Mouse (Mus musculus): ENCODE measurements at regions not wholly inside any gene's neighbourhood (a gene's known extent, or its start where the extent isn't known, plus 50 kb on each side); places are given as distances from the start of the nearest gene placed in this dataset.

DNA sequence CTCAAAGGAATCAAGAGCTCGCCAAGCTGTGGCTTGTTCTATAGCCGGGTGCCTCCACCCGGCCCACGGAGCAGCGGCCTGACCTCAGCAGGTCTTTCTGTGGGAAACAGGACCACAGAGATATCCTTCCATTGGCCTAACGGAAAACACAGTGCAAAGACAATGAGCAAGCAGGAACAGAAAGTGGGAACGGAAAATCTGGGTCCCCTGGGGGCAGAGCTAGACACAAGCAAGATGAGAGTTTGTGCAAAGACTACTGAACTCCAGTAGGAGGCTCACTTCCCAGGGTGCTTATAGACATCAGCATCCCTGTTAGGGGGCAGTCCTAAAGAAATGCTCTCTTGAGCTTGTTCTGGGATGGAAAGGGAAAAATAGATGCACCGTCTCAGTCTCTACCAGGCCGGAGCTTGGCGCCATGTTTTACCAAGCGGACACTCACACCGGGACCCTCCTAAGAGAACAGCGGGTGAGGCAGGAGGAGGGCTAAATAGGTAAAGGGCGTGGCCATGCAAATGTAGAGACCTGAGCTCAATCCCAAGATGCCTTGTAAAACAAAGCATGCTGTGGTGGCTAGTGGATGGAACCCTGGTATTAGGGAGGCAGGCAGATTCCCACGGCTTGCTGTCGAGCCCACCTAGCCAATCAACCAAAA, 127.3 kb upstream of the Sdk2 start:
- Histone ChIP-seq H3K4me1 (ENCODE audit: insufficient read depth, low read depth, low read length) (no peaks in the 10 kb centered on the region), H3K36me3 (replicated peaks) (no peaks in the 10 kb centered on the region), H3K9me3 (replicated peaks) (peaks cover 86% of the 10 kb centered on the region), H3K27me3 (ENCODE audit: insufficient read depth, low read length) (no peaks in the 10 kb centered on the region), H3K4me3 (ENCODE audit: low read depth, low read length) (no peak overlapping the region)
- no peak for ATAC-seq (ENCODE audit: extremely low read depth, insufficient number of reproducible peaks, low FRiP score, poor library complexity, severe bottlenecking)
- TF ChIP-seq TAL1 (conservative IDR thresholded peaks at IDR 0.05; ENCODE audit: low read depth, low read length), result no peak
- TF ChIP-seq GATA2 (IDR thresholded peaks at IDR 0.05; ENCODE audit: borderline replicate concordance, low read depth, low read length), result no peak
- TF ChIP-seq GATA1 (IDR thresholded peaks at IDR 0.05; ENCODE audit: borderline replicate concordance, low read length), result no peak
- TF ChIP-seq POLR2AphosphoS5 (IDR thresholded peaks at IDR 0.05; ENCODE audit: insufficient replicate concordance, low read depth, low read length), result no peak
- no peak for TF ChIP-seq CTCF (IDR thresholded peaks at IDR 0.05; ENCODE audit: low read depth, low read length)
- DNase-seq (ENCODE audit: low spot score), result no peak

DNA sequence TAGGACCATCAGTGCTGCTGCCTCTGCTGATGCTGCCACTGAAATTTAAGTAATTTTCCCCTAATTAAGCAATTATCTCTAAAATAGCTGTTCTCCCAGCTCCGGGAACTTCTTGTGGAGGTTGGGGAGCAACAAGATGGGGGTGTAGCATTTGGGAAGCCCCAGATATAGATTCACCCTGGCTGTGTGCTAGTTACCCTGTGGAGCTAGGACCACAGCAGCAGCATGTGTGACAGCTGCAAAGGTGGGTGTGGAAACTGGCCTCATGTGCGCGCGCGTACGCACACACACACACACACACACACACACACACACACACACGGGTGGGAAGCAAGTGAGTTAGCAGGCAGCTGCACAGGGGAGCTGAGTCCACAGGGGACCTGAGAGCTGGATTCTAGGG, 126.2 kb upstream of the Sdk2 start:
- Histone ChIP-seq H3K4me1 (ENCODE audit: insufficient read depth, low read depth, low read length) (no peaks in the 10 kb centered on the region), H3K9me3 (replicated peaks) (peaks cover 84% of the 10 kb centered on the region), H3K36me3 (replicated peaks) (no peaks in the 10 kb centered on the region), H3K4me3 (ENCODE audit: low read depth, low read length) (no peak overlapping the region), H3K27me3 (ENCODE audit: insufficient read depth, low read length) (no peaks in the 10 kb centered on the region)
- no peak for ATAC-seq (ENCODE audit: extremely low read depth, insufficient number of reproducible peaks, low FRiP score, poor library complexity, severe bottlenecking)
- DNase-seq (ENCODE audit: low spot score), result no peak
- TF ChIP-seq GATA1 (IDR thresholded peaks at IDR 0.05; ENCODE audit: borderline replicate concordance, low read length), result no peak

DNA sequence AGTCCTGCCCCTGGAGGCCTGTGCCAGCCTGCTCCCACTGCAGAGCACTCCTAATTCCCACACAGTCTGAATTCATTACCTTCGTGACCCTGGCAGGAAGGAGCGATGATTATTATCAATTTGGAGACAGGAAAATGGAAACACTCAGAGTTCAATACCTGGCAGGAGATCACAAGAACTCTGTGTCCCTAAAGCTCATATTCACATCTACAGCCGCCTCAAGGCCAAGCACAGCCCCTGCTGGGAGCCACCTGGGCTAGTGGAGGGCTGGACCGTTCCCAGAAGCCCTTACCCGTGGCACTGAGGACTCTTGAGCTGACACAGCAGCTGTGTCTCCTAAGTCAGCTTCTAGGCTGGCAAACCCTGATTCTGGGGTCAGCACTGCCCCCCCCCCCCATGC, 124.8 kb upstream of the Sdk2 start:
- no peaks in the 10 kb centered on the region for H3K4me1 ChIP-seq (ENCODE audit: insufficient read depth, low read depth, low read length)
- TF ChIP-seq GATA2 (IDR thresholded peaks at IDR 0.05; ENCODE audit: borderline replicate concordance, low read depth, low read length) (no peak), TAL1 (conservative IDR thresholded peaks at IDR 0.05; ENCODE audit: low read depth, low read length) (no peak), CTCF (IDR thresholded peaks at IDR 0.05; ENCODE audit: low read depth, low read length) (no peak), GATA1 (IDR thresholded peaks at IDR 0.05; ENCODE audit: borderline replicate concordance, low read length) (no peak), POLR2AphosphoS5 (IDR thresholded peaks at IDR 0.05; ENCODE audit: insufficient replicate concordance, low read depth, low read length) (no peak)
- DNase-seq (ENCODE audit: low spot score) (no peak), ATAC-seq (ENCODE audit: extremely low read depth, insufficient number of reproducible peaks, low FRiP score, poor library complexity, severe bottlenecking) (no peak)
- no peak overlapping the region for H3K4me3 ChIP-seq (ENCODE audit: low read depth, low read length)
- H3K27me3 ChIP-seq (ENCODE audit: insufficient read depth, low read length), result no peaks in the 10 kb centered on the region
- H3K9me3 ChIP-seq (replicated peaks), result peaks cover 86% of the 10 kb centered on the region
- no peaks in the 10 kb centered on the region for H3K36me3 ChIP-seq (replicated peaks)

DNA sequence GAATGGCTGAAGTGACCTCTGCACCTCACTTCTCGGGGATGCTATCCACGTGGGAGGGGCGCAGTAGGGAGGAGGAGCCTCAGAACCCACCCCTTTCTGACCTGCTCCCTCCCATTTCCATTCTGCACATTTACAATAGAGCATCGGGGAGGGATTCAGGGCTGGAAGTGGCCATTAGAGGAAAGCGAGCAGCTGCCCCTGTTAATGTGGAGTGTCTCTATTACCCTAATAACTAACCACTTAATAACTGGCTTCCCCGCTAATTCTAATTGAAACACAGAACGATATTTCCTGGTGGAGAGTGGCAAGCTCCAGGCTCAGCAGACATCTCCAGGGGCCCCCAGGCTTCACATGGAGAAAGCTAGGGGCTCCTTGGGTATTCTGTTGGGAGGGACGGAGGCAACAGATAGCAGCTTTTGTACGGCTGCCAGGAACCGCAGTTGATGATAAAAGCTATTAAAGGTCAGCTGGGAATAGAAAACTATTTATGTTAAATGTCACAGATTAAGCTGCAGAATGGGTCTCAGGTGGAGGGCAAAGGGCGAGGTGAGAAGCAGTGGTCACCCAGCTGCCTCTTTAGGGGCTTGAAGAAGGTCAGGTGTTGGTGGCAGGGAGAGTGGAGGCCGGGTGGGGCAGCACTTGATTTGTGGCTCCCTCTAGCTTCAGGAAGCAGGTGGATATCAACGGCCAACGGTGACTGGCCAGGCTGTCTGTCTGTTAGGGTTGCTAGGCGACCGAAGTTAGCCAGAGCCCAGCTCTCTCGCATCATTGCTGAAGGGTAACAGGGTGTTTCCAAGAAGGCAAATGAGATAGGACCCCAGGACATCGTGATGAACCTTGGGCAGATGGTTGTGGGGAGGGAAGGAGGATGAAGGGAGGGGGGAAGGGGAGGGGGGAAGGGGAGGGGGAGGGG, 118.4 kb upstream of the Sdk2 start:
- ATAC-seq (ENCODE audit: extremely low read depth, insufficient number of reproducible peaks, low FRiP score, poor library complexity, severe bottlenecking), result no peak
- no peak for DNase-seq (ENCODE audit: low spot score)
- no peaks in the 10 kb centered on the region for H3K4me1 ChIP-seq (ENCODE audit: insufficient read depth, low read depth, low read length)
- no peak for TF ChIP-seq CTCF (IDR thresholded peaks at IDR 0.05; ENCODE audit: low read depth, low read length)
- TF ChIP-seq GATA2 (IDR thresholded peaks at IDR 0.05; ENCODE audit: borderline replicate concordance, low read depth, low read length), result no peak
- no peak for TF ChIP-seq TAL1 (conservative IDR thresholded peaks at IDR 0.05; ENCODE audit: low read depth, low read length)
- no peak for TF ChIP-seq POLR2AphosphoS5 (IDR thresholded peaks at IDR 0.05; ENCODE audit: insufficient replicate concordance, low read depth, low read length)
- no peak for TF ChIP-seq GATA1 (IDR thresholded peaks at IDR 0.05; ENCODE audit: borderline replicate concordance, low read length)
- no peaks in the 10 kb centered on the region for H3K36me3 ChIP-seq (replicated peaks)
- H3K4me3 ChIP-seq (ENCODE audit: low read depth, low read length), result no peak overlapping the region
- peaks cover 89% of the 10 kb centered on the region for H3K9me3 ChIP-seq (replicated peaks)
- no peaks in the 10 kb centered on the region for H3K27me3 ChIP-seq (ENCODE audit: insufficient read depth, low read length)

DNA sequence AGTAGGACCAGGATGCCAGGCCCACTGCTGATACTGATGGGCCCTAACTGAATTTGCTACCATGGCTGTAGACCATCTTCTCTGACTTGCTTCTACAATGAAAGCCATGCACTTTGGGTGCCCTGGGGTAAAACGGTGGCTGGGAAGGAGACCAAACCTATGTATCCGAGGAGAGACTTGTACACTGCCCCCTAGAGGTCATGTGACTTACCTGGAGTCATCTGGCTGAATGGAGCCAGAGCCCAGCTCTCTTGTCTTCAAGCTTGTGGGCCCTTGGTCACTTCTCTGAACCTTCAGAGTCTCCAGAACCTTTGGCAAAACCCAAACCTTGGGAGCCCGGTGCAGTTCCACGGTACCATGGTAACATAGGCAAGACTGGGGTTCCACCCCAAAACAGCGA, 117.6 kb upstream of the Sdk2 start:
- H3K9me3 ChIP-seq (replicated peaks), result peaks cover 87% of the 10 kb centered on the region
- H3K4me1 ChIP-seq (ENCODE audit: insufficient read depth, low read depth, low read length), result no peaks in the 10 kb centered on the region
- DNase-seq (ENCODE audit: low spot score) (no peak), ATAC-seq (ENCODE audit: extremely low read depth, insufficient number of reproducible peaks, low FRiP score, poor library complexity, severe bottlenecking) (no peak)
- no peak overlapping the region for H3K4me3 ChIP-seq (ENCODE audit: low read depth, low read length)
- no peak for TF ChIP-seq POLR2AphosphoS5 (IDR thresholded peaks at IDR 0.05; ENCODE audit: insufficient replicate concordance, low read depth, low read length)
- TF ChIP-seq GATA1 (IDR thresholded peaks at IDR 0.05; ENCODE audit: borderline replicate concordance, low read length), result no peak
- TF ChIP-seq GATA2 (IDR thresholded peaks at IDR 0.05; ENCODE audit: borderline replicate concordance, low read depth, low read length), result no peak
- no peak for TF ChIP-seq CTCF (IDR thresholded peaks at IDR 0.05; ENCODE audit: low read depth, low read length)
- no peak for TF ChIP-seq TAL1 (conservative IDR thresholded peaks at IDR 0.05; ENCODE audit: low read depth, low read length)
- no peaks in the 10 kb centered on the region for H3K36me3 ChIP-seq (replicated peaks)
- no peaks in the 10 kb centered on the region for H3K27me3 ChIP-seq (ENCODE audit: insufficient read depth, low read length)

DNA sequence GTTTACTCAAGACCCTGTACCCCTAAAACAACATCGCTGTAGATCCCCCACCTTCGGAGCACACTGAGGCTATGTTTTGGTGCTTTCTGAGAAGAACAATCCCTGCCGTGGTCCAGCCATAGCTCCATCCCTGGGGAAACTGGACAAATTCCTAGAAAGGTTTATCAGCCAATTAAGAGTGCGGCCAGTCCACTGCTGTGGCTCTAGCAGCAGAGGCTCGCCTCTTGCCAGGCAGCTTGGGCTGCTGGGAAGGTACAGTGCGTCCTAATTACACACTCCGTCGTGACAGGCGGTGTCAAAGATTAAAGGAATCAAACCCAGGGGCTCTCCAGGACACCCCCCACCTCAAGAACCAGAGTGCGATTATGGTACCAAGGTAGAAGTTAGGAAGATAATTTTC, 116.4 kb upstream of the Sdk2 start:
- peaks cover 87% of the 10 kb centered on the region for H3K9me3 ChIP-seq (replicated peaks)
- no peaks in the 10 kb centered on the region for H3K27me3 ChIP-seq (ENCODE audit: insufficient read depth, low read length)
- ATAC-seq (ENCODE audit: extremely low read depth, insufficient number of reproducible peaks, low FRiP score, poor library complexity, severe bottlenecking), result no peak
- DNase-seq (ENCODE audit: low spot score), result no peak
- H3K4me1 ChIP-seq (ENCODE audit: insufficient read depth, low read depth, low read length), result no peaks in the 10 kb centered on the region
- no peak overlapping the region for H3K4me3 ChIP-seq (ENCODE audit: low read depth, low read length)
- TF ChIP-seq POLR2AphosphoS5 (IDR thresholded peaks at IDR 0.05; ENCODE audit: insufficient replicate concordance, low read depth, low read length) (no peak), CTCF (IDR thresholded peaks at IDR 0.05; ENCODE audit: low read depth, low read length) (no peak), GATA1 (IDR thresholded peaks at IDR 0.05; ENCODE audit: borderline replicate concordance, low read length) (no peak), TAL1 (conservative IDR thresholded peaks at IDR 0.05; ENCODE audit: low read depth, low read length) (no peak), GATA2 (IDR thresholded peaks at IDR 0.05; ENCODE audit: borderline replicate concordance, low read depth, low read length) (no peak)
- no peaks in the 10 kb centered on the region for H3K36me3 ChIP-seq (replicated peaks)

Measured in G1E (cell line).